Mouse (Mus musculus) hindbrain, postnatal 0 days (tissue): ENCODE results near the gene Pgghg. TPM values are rescaled to one million over a fixed set of nuclear protein-coding genes. Genes with fewer than 3 reads are reported as not detected.
A peak's percentile ranks its signal among the peaks of the same experiment; 100 is the strongest.

Source experiments
- ATAC-seq: fragments of 200-750 bp; cut with Nextera tagmentation; 2 replicates; pipeline ENCODE4 v1.8.0; 2017; ENCODE audit warnings: mild to moderate bottlenecking, moderate TSS enrichment, moderate library complexity
- DNase-seq: peaks from one replicate; pipeline ENCODE4 v3.0.0-alpha.2; 2015; ENCODE audit warnings: low spot score
- H3K27ac ChIP-seq: fragments of 300-500 bp; sonication (generic); 2 replicates; pipeline ENCODE4 v1.5.1; 2014; ENCODE audit warnings: mild to moderate bottlenecking
- H3K27me3 ChIP-seq: fragments of 300-500 bp; sonication (generic); 2 replicates; pipeline ENCODE4 v1.6.1; 2014; ENCODE audit warnings: low read length, mixed read lengths; ENCODE audit not compliant: insufficient read depth
- H3K36me3 ChIP-seq: fragments of 300-500 bp; sonication (generic); 2 replicates; pipeline ENCODE4 v1.6.1; 2014; ENCODE audit warnings: low read length, mixed read lengths; ENCODE audit not compliant: insufficient read depth
- H3K4me1 ChIP-seq: fragments of 300-500 bp; sonication (generic); 2 replicates; pipeline ENCODE4 v1.6.1; 2014; ENCODE audit warnings: antibody characterized with exemption, low read length, mixed read lengths; ENCODE audit not compliant: insufficient read depth
- H3K4me2 ChIP-seq: fragments of 300-500 bp; sonication (generic); 2 replicates; pipeline ENCODE4 v1.6.1; 2014; ENCODE audit warnings: low read depth, mild to moderate bottlenecking, low read length, moderate library complexity, mixed read lengths
- H3K4me3 ChIP-seq: fragments of 300-500 bp; sonication (generic); 2 replicates; pipeline ENCODE4 v1.5.1; 2014; ENCODE audit warnings: low read length
- H3K9ac ChIP-seq: fragments of 300-500 bp; sonication (generic); replicated peaks from 2 replicates; pipeline ENCODE4 v1.6.1; 2014; ENCODE audit warnings: mild to moderate bottlenecking, low read length, moderate library complexity, mixed read lengths
- H3K9me3 ChIP-seq: fragments of 300-500 bp; sonication (generic); 2 replicates; pipeline ENCODE4 v1.6.1; 2016; ENCODE audit warnings: low read length, mixed read lengths
- CTCF ChIP-seq: IDR thresholded peaks from 2 replicates; pipeline ENCODE4 v1.5.1; 2016; ENCODE audit warnings: antibody characterized with exemption, control low read depth, low read depth
- WGBS: fragments of 180-500 bp; shearing (Covaris S2); extraction: QIAGEN DNeasy Blood & Tissue Kit; methylation state at CpG from one replicate; pipeline ENCODE4 v1.1.7; 2014; 5-methylcytosine and 5-hydroxymethylcytosine counted together
- polyA plus RNA-seq: library from polyadenylated mRNA; unstranded; fragments of >200 nt; fragmentation: Nextera tagmentation; extraction: Ambion mirVana; gene quantifications from 2 replicates; pipeline ENCODE4 v1.2.1, GENCODE M21; 2015
- total RNA-seq: library from RNA; depleted of rRNA; stranded (reverse); fragments of >200 nt; gene quantifications from 2 replicates; pipeline ENCODE4 v1.2.3, GENCODE M21; 2014; rRNA removed

Pgghg gene
- total RNA-seq = 16.3 and 16.6 TPM in 2 replicates
- polyA plus RNA-seq = 6.7 and 7.5 TPM in 2 replicates

GRCm38 (mm10) chr7:140941222-140942051, at the start of gene Pgghg:
TSS of gene Pgghg (plus strand) at chr7:140941391.
- DNase-seq (peak; percentile 81), ATAC-seq (peak; percentile 93)
- TF ChIP-seq CTCF = peak; percentile 92
- H3K27ac ChIP-seq = peak within 1 kb of the TSS; percentile 59
- no peaks in the 10 kb centered on the region for H3K9me3 ChIP-seq
- no peaks in the 10 kb centered on the region for H3K27me3 ChIP-seq
- peak within 1 kb of the TSS; percentile 48 for H3K4me2 ChIP-seq
- peak within 1 kb of the TSS; percentile 44 for H3K9ac ChIP-seq
- 0 out of 2 replicates have a peak, but pooled peaks cover 5% of the 10 kb centered on the region for H3K4me1 ChIP-seq
- H3K36me3 ChIP-seq = no peaks in the 10 kb centered on the region
- peak within 1 kb of the TSS; percentile 29 for H3K4me3 ChIP-seq
- 3% methylated on average over 33 of the region's 33 CpGs for WGBS

GRCm38 (mm10) chr7:140894031-140894430, 47.2 kb upstream of the Pgghg start:
- WGBS = 79% methylated on average over 7 of the region's 7 CpGs
- no peaks in the 10 kb centered on the region for H3K27me3 ChIP-seq
- no peak overlapping the region for H3K4me3 ChIP-seq
- H3K9me3 ChIP-seq = no peaks in the 10 kb centered on the region
- ATAC-seq (no peak), DNase-seq (no peak)
- no peak overlapping the region for H3K27ac ChIP-seq
- TF ChIP-seq CTCF = no peak
- H3K9ac ChIP-seq = no peak overlapping the region
- peaks cover 59% of the 10 kb centered on the region for H3K36me3 ChIP-seq
- H3K4me1 ChIP-seq = no peaks in the 10 kb centered on the region
- no peak overlapping the region for H3K4me2 ChIP-seq

- H3K36me3 ChIP-seq = peaks cover 54% of the 10 kb centered on the region
- no peak for TF ChIP-seq CTCF
- no peaks in the 10 kb centered on the region for H3K4me1 ChIP-seq
- DNase-seq (no peak), ATAC-seq (no peak)
- no peaks in the 10 kb centered on the region for H3K9me3 ChIP-seq
- H3K27ac ChIP-seq = no peak overlapping the region
- no peak overlapping the region for H3K4me3 ChIP-seq
- 94% methylated on average over 3 of the region's 3 CpGs for WGBS
- no peaks in the 10 kb centered on the region for H3K27me3 ChIP-seq
- H3K9ac ChIP-seq = no peak overlapping the region
- no peak overlapping the region for H3K4me2 ChIP-seq
Observed at GRCm38 (mm10) chr7:140894611-140895010, 46.6 kb upstream of the Pgghg start.

- Histone ChIP-seq H3K27ac (no peak overlapping the region), H3K9ac (no peak overlapping the region), H3K27me3 (no peaks in the 10 kb centered on the region), H3K9me3 (no peaks in the 10 kb centered on the region), H3K36me3 (peaks cover 37% of the 10 kb centered on the region), H3K4me3 (no peak overlapping the region), H3K4me2 (no peak overlapping the region), H3K4me1 (no peaks in the 10 kb centered on the region)
- no peak for DNase-seq
- no peak for ATAC-seq
- TF ChIP-seq CTCF = no peak
- WGBS = 94% methylated on average over 7 of the region's 7 CpGs
Observed at GRCm38 (mm10) chr7:140897863-140898262, 43.3 kb upstream of the Pgghg start.

- no peak for ATAC-seq
- no peak overlapping the region for H3K4me2 ChIP-seq
- DNase-seq = no peak
- H3K27me3 ChIP-seq = no peaks in the 10 kb centered on the region
- no peak for TF ChIP-seq CTCF
- no peaks in the 10 kb centered on the region for H3K9me3 ChIP-seq
- H3K27ac ChIP-seq = no peak overlapping the region
- peaks cover 29% of the 10 kb centered on the region for H3K36me3 ChIP-seq
- H3K9ac ChIP-seq = no peak overlapping the region
- H3K4me3 ChIP-seq = no peak overlapping the region
- H3K4me1 ChIP-seq = no peaks in the 10 kb centered on the region
- WGBS = 74% methylated on average over 3 of the region's 3 CpGs
Observed at GRCm38 (mm10) chr7:140899121-140899520, 42.1 kb upstream of the Pgghg start.

GRCm38 (mm10) chr7:140900220-140900619, 41.0 kb upstream of the Pgghg start, which contains the start of gene Cox8b:
TSS of gene Cox8b (minus strand) at chr7:140900446.
- Histone ChIP-seq H3K4me2 (no peak within 1 kb of the TSS), H3K9ac (no peak within 1 kb of the TSS), H3K36me3 (peaks cover 21% of the 10 kb centered on the region), H3K4me1 (no peaks in the 10 kb centered on the region), H3K9me3 (no peaks in the 10 kb centered on the region), H3K4me3 (no peak within 1 kb of the TSS), H3K27ac (no peak within 1 kb of the TSS), H3K27me3 (no peaks in the 10 kb centered on the region)
- TF ChIP-seq CTCF = no peak
- DNase-seq (no peak), ATAC-seq (no peak)
- 68% methylated on average over 10 of the region's 10 CpGs for WGBS
